Mouse (Mus musculus): ENCODE results near the gene Zfp87. TPM values are rescaled to one million over a fixed set of nuclear protein-coding genes. Genes with fewer than 3 reads are reported as not detected.

The Zfp87 gene
- polyA plus RNA-seq (2016; fragmentation: Nextera tagmentation; extraction: Ambion mirVana), result 26.5 and 26.6 TPM in 2 replicates

GRCm38 (mm10) chr13:67525753-67526410 lies at the start of gene Zfp87, which contains the start of gene Gm26965:
Gene Zfp87, minus strand, starts transcription at chr13:67526177.
Gene Gm26965, minus strand, starts transcription at chr13:67526151.
- Histone ChIP-seq H3K27me3 (ENCODE audit: insufficient read depth, poor library complexity, severe bottlenecking) (no peaks in the 10 kb centered on the region), H3K36me3 (peaks cover 10% of the 10 kb centered on the region), H3K27ac (peak within 1 kb of the TSS; percentile 90), H3K4me1 (replicated peaks) (peaks cover 16% of the 10 kb centered on the region), H3K4me3 (peak within 1 kb of the TSS; percentile 91), H3K9me3 (no peaks in the 10 kb centered on the region)
- peak; percentile 91 for DNase-seq (ENCODE audit: low spot score)
- WGBS, result under 1% methylated on average over 27 of the region's 27 CpGs

GRCm38 (mm10) chr13:67572591-67573189 lies 46.7 kb upstream of the Zfp87 start:
- H3K36me3 ChIP-seq, result no peaks in the 10 kb centered on the region
- 75% methylated on average over 5 of the region's 5 CpGs for WGBS
- H3K4me3 ChIP-seq, result no peak overlapping the region
- no peaks in the 10 kb centered on the region for H3K9me3 ChIP-seq
- no peaks in the 10 kb centered on the region for H3K27me3 ChIP-seq (ENCODE audit: insufficient read depth, poor library complexity, severe bottlenecking)
- H3K27ac ChIP-seq, result no peak overlapping the region
- no peaks in the 10 kb centered on the region for H3K4me1 ChIP-seq (replicated peaks)
- no peak for DNase-seq (ENCODE audit: low spot score)

DNA sequence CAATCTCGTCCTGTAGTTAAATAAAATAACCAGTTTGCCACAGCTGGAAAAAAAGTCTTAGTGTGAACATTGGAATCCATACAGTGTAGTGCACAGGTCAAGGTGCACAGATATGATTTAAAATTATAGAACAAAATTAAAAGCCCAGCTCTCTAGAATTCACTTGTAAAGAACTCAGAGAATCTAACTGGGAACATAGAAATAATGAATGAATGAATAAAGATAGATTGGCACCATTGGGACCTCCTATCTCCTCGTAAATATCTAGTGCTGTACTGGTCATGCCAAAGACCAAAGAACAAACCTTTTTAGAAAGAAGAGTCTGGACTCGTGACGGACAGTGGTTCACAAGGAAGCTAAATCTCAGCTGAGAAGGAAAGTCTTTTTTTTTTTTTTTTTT lies 27.8 kb upstream of the Zfp87 start, which contains the start of gene Zfp748:
Gene Zfp748 (minus strand): TSS at position 101 of the 400 bp plus-strand sequence.
- Histone ChIP-seq H3K4me1 (replicated peaks) (peaks cover 13% of the 10 kb centered on the region), H3K27me3 (ENCODE audit: insufficient read depth, poor library complexity, severe bottlenecking) (no peaks in the 10 kb centered on the region), H3K9me3 (no peaks in the 10 kb centered on the region), H3K27ac (peak within 1 kb of the TSS; percentile 97), H3K4me3 (peak within 1 kb of the TSS; percentile 91), H3K36me3 (peaks cover 9% of the 10 kb centered on the region)
- 84% methylated on average over 4 of the region's 4 CpGs for WGBS
- DNase-seq (ENCODE audit: low spot score), result no peak

DNA sequence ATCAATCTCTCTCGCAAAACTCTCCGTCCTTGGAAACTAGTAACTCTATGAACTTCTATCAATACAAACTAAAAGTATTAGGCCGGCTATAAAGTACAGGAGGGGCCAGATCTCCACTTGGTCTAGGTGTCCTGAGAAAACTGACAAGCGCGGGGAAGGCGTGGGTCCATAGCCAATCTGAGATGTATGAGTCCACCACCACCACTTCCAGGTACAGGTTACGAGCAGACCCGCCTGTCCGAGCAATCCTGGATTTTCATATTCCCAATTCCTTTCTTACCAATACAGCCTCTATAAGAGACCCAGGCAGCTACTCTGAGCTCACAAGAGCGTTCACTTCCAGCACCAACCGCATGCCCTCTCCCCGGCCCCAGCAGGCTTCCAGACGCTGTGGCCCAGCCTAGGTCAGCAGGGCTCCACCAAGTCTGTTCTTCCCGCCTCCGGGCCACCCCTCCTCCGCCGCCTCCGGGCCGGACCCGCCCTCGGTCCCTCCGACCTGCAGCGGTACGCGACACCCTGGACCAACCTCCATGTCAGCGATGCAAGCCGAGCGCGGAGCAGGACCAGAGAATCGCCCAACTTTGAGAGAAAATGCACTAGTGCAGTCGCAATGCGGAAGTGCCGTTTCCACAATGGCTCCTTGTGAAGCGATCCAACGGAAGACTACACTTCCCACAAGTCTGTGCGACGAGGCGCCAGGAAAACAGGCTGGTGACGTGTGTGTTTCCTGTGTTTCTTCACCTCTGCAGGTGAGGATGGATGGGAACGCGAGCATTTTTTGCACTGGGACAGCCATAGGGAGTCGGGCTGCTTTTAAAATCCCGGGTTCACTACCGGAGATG lies 26.7 kb upstream of the Zfp87 start:
- WGBS, result 1% methylated on average over 44 of the region's 44 CpGs
- peak overlapping the region; percentile 97 for H3K27ac ChIP-seq
- no peaks in the 10 kb centered on the region for H3K9me3 ChIP-seq
- peak overlapping the region; percentile 91 for H3K4me3 ChIP-seq
- H3K4me1 ChIP-seq (replicated peaks), result peaks cover 13% of the 10 kb centered on the region
- peaks cover 9% of the 10 kb centered on the region for H3K36me3 ChIP-seq
- peak; percentile 87 for DNase-seq (ENCODE audit: low spot score)
- H3K27me3 ChIP-seq (ENCODE audit: insufficient read depth, poor library complexity, severe bottlenecking), result no peaks in the 10 kb centered on the region

DNA sequence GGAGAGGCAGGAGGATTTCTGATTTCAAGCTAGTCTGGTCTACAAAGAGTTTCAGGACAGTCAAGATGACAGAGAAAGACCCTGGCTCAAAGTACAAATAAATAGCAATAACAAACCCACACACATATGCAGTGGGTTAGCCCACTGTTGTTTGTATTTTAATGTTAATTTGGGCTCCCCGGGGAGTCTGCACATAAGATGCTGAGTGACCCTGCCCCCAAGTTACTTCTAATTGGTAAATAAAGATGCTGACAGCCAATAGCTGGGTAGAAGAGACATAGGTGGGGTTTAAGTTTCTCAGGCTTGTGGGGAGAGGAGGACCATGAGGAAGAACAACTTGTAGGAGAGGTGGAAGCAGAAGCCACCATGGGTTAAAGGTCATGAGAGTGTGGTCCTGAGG lies 20.0 kb upstream of the Zfp87 start:
- Histone ChIP-seq H3K9me3 (peaks cover 12% of the 10 kb centered on the region), H3K27ac (no peak overlapping the region), H3K4me1 (replicated peaks) (no peaks in the 10 kb centered on the region), H3K27me3 (ENCODE audit: insufficient read depth, poor library complexity, severe bottlenecking) (no peaks in the 10 kb centered on the region), H3K4me3 (no peak overlapping the region), H3K36me3 (peaks cover 66% of the 10 kb centered on the region)
- 83% methylated on average over 1 of the region's 1 CpGs for WGBS
- no peak for DNase-seq (ENCODE audit: low spot score)

DNA sequence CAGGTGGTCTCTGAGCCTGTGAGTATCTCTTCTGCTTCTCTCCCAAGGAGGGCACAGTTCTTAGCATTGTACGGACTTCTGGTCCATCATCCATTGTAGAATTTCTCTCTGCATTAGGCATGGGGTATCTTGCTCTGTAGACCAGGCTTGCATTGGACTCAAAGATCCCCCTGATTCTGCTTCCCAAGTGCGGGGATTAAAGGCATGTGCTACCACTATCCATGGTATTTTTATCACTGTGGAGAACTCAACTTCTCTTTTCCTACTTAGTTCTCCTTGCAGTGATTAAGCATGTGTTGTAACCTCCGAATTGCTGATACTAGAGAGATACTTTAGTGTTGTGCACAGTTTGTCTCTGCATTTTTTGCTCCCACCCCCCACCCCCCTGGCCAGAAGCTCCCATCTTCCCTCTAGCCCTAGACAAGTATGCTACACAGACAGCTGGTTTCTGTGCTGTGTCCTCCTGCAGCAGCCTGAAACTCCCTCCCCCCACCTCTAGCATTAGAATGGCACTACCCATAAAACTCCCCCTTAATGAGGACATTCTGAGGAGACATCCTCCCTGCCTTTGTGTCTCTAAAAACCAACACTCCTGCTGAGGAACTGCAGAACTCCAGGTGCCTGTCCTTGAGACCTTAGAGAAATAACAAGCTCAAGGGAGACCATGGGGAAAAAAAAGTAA lies 1.2 kb upstream of the Zfp87 start:
- Histone ChIP-seq H3K4me1 (replicated peaks) (peaks cover 16% of the 10 kb centered on the region), H3K4me3 (no peak overlapping the region), H3K36me3 (no peaks in the 10 kb centered on the region), H3K27me3 (ENCODE audit: insufficient read depth, poor library complexity, severe bottlenecking) (no peaks in the 10 kb centered on the region), H3K9me3 (no peaks in the 10 kb centered on the region), H3K27ac (no peak overlapping the region)
- DNase-seq (ENCODE audit: low spot score), result no peak
- 75% methylated on average over 3 of the region's 3 CpGs for WGBS

- H3K9me3 ChIP-seq, result no peaks in the 10 kb centered on the region
- no peak for DNase-seq (ENCODE audit: low spot score)
- no peak overlapping the region for H3K27ac ChIP-seq
- H3K4me1 ChIP-seq (replicated peaks), result peaks cover 9% of the 10 kb centered on the region
- H3K36me3 ChIP-seq, result peaks cover 4% of the 10 kb centered on the region; the same call in 1 of the 2 replicates
- WGBS, result 81% methylated on average over 1 of the region's 1 CpGs
- H3K27me3 ChIP-seq (ENCODE audit: insufficient read depth, poor library complexity, severe bottlenecking), result no peaks in the 10 kb centered on the region
- no peak overlapping the region for H3K4me3 ChIP-seq
These were observed 25.1 kb downstream of the Zfp87 start for GRCm38 (mm10) chr13:67500908-67501307.

- H3K27me3 ChIP-seq (ENCODE audit: insufficient read depth, poor library complexity, severe bottlenecking), result no peaks in the 10 kb centered on the region
- H3K4me3 ChIP-seq, result peak within 1 kb of the TSS; percentile 72
- WGBS, result under 1% methylated on average over 22 of the region's 22 CpGs
- H3K9me3 ChIP-seq, result no peaks in the 10 kb centered on the region
- peaks cover 9% of the 10 kb centered on the region for H3K4me1 ChIP-seq (replicated peaks)
- peak within 1 kb of the TSS; percentile 87 for H3K27ac ChIP-seq
- DNase-seq (ENCODE audit: low spot score), result peak; percentile 80
- peaks cover 11% of the 10 kb centered on the region for H3K36me3 ChIP-seq
These were observed 25.8 kb downstream of the Zfp87 start, which contains the start of gene Zfp58 for GRCm38 (mm10) chr13:67500084-67500719. Gene Zfp58, minus strand, starts transcription at chr13:67500555.

- Histone ChIP-seq H3K27me3 (ENCODE audit: insufficient read depth, poor library complexity, severe bottlenecking) (no peaks in the 10 kb centered on the region), H3K4me1 (replicated peaks) (peaks cover 9% of the 10 kb centered on the region), H3K27ac (no peak overlapping the region), H3K9me3 (peaks cover 22% of the 10 kb centered on the region), H3K4me3 (no peak overlapping the region), H3K36me3 (peaks cover 57% of the 10 kb centered on the region)
- 86% methylated on average over 1 of the region's 1 CpGs for WGBS
- DNase-seq (ENCODE audit: low spot score), result no peak
These were observed 30.3 kb downstream of the Zfp87 start for GRCm38 (mm10) chr13:67495631-67496030.

GRCm38 (mm10) chr13:67484424-67484811 lies 41.6 kb downstream of the Zfp87 start:
- Histone ChIP-seq H3K4me1 (replicated peaks) (peaks cover 7% of the 10 kb centered on the region; the same call in 1 of the 2 replicates), H3K27ac (peak overlapping the region; percentile 81), H3K9me3 (peaks cover 3% of the 10 kb centered on the region; the same call in 1 of the 2 replicates), H3K27me3 (ENCODE audit: insufficient read depth, poor library complexity, severe bottlenecking) (no peaks in the 10 kb centered on the region), H3K36me3 (peaks cover 21% of the 10 kb centered on the region), H3K4me3 (peak overlapping the region; percentile 63)
- DNase-seq (ENCODE audit: low spot score), result no peak
- WGBS, result 50% methylated on average over 8 of the region's 8 CpGs

DNA sequence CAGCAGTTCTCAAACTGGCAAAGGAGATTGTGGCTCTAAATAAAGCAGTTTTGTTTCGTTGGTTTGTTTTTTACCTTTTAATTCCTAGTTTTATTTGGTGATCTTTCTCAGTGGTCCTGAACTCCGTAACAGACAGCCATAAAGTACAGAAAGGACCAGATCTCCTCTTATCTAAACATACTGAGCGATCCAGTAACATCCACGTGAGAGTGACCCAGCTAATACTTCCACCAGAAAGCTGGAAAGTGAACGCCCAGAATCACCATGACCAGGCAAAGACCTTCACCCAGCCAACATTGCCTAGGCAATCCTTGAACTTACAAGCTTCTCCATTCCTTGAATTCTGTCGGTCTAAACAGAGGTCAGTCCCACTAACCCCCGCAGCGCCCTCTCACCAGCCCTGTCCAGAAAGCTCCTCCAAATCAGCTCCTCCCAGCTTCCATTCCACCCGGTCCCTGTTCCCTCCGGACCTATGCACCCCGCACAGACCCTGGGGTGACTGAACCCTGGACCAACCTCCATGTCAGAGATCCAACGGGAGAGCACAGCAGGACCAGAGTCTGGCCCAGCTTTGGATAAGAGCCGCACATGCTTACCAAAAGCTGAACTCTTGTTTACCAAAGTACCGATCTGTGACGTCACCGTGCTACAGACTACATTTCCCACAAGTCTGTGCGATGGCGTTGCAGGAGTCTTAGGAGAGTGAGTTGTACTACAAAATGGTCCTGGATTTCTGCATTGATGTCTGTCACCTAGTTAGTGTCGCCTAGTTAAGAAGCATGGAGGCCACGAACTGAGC lies 42.2 kb downstream of the Zfp87 start, which contains the start of gene Zfp874b:
Gene Zfp874b (minus strand): TSS at position 634 of the 799 bp plus-strand sequence.
- 7% methylated on average over 20 of the region's 20 CpGs for WGBS
- Histone ChIP-seq H3K4me1 (replicated peaks) (peaks cover 7% of the 10 kb centered on the region; the same call in 1 of the 2 replicates), H3K4me3 (peak within 1 kb of the TSS; percentile 63), H3K9me3 (peaks cover under 1% of the 10 kb centered on the region; the same call in 1 of the 2 replicates), H3K36me3 (peaks cover 15% of the 10 kb centered on the region; the same call in 1 of the 2 replicates), H3K27ac (peak within 1 kb of the TSS; percentile 81), H3K27me3 (ENCODE audit: insufficient read depth, poor library complexity, severe bottlenecking) (no peaks in the 10 kb centered on the region)
- peak; percentile 81 for DNase-seq (ENCODE audit: low spot score)

Data from hindbrain, embryonic 10.5 days (tissue).